Mouse (Mus musculus): ENCODE results near the gene Scap.

Scap gene

DNA sequence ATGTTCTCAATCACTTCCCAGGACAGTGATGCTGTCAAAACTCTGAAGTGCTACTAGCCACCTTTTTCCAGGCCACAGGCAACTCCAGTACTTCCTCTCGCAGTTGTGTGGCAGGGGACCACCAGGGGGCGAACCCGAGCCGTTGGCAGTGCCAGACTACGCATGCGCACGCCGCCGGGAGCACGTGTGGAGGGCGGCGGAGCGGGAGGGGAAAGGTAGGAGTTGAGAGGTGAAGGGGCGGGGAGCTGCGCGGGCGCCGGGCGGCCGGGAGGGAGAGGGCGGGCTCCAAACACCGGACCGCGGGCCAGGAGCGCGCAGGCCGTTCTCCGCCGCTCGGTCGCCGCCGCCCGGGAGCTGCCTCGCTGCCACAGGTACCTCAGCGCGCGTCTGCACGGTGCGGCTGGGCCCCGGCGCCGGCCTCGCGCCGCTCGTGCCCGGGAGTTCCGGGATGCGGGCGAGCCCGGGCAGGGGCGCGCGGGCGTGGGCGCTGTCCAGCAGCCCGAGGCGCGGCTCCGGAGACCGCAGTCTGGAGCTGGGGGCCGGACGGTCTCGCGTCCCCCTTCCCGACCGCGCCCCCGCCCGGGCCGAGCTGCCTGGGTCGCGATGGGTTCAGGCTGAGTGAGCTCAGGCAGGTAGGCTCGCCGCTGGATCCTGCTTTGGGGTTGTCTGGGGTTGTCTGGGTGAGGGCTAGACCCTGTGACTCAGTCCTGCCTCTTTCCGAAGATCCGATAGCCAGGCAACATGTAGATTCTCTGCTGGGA lies at the start of gene Scap:
TSS of gene Scap (plus strand) at position 154 of the 761 bp plus-strand sequence.
- in situ Hi-C loops (cut with MboI, MseI), result no loop called here

DNA sequence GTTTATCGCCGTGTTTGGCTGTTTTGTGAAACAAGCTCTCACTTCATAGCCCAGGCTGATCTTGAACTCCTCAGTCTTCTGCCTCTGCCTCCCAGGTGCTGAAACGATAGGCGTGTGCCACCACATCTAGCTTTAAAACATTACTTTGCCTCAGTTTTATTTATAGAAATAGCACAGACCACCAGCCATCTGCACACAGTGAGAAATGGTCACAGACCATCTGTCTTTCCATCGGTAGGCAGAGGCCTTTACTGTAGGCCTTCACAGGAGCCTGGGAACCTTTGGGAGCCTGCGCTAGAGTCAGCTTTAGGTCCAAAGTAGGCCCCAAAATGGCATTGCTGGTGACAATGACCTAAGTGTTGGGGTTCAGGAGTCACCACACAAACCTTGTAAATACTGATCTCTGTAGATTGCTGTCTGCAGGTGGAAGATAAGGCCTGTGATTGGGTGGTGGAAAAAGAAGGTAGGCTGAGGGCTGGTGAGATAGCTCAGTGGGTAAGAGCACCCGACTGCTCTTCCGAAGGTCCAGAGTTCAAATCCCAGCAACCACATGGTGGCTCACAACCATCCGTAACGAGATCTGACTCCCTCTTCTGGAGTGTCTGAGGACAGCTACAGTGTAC lies 48.9 kb upstream of the Scap start:
- in situ Hi-C loops (cut with MboI, MseI), result no loop called here

DNA sequence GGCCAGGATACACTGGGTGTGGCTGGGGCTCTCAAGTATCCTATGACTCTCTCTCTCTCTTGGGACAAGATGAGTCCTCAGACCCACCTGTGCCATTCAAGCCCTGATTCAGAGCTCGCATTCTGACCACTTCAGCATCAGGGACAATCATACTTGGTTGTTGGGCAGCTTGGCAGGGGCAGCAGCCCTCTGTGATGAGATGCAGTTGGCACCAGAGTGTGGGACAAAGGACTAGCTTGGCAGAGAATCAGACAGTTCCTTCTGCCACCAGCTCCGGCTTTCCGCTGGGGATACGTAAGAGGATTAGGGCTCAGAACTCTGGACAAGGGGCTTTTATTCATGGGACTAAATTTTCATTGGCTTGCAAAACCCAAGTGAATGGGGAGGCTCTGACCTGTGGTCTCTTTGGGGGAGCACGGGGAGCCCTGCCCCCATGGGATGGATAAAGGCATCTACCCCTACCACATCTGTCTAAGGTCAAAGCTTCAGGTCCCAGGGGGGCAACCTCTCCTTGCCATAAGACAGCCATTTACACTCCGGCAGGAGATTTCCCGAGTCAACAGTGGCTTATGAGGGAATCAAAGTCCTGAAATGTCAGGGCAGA lies 45.7 kb upstream of the Scap start:
- in situ Hi-C loops (cut with MboI, MseI), result no loop called here

DNA sequence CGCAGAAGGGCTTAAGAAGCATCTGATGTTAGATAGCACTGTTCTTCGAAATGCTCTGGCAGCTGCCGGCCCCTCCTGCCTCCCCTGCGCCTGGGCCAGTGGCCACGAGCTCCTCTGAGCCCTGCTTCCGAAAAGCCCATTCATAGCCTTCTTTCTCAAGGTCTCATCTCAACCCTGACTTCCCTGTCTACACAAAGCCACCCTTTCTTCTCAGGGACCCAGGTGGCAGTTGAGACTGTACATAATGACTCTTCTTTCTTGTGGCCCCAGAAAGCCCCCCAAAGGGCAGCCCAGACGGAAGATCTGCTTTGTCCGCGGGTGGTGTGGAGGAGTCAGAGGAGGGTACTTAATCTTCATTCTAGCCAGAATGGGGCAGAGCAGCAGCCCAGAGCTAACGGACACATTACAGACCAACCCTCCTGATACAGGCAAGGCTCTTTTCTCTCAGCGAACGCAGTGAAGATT lies 39.8 kb upstream of the Scap start:
- in situ Hi-C loops (cut with MboI, MseI), result loop anchor here (10.0 kb wide), 1 partner anchor 128 kb away; no protein-coding TSS in a partner anchor

DNA sequence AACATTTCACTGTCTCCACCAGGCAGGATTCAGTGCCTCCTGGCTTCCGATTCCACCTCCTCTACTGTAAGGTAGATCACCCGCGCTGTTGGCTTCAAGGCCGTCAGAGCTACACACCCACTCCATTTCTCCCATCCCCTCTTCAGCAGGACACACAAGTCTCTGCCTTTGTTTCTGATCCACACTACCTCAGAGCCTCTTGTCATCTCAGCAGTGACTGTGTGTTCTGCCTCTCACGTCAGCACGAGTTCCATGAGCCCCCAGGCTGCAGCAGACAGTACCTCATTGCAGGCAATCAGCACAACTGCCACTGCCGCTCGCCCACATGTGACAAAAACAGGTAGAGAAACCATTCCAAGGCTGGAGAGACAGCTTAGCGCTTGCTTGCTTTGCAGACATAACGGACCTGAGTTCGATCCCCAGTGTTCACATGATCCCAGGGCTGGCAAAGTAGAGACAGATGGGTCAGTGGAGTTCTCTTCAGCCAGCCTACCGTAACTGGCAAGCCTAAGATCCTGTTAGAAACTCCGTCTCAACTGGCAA lies 39.1 kb upstream of the Scap start:
- in situ Hi-C loops (cut with MboI, MseI), result loop anchor here (10.0 kb wide), 1 partner anchor 129 kb away; no protein-coding TSS in a partner anchor

DNA sequence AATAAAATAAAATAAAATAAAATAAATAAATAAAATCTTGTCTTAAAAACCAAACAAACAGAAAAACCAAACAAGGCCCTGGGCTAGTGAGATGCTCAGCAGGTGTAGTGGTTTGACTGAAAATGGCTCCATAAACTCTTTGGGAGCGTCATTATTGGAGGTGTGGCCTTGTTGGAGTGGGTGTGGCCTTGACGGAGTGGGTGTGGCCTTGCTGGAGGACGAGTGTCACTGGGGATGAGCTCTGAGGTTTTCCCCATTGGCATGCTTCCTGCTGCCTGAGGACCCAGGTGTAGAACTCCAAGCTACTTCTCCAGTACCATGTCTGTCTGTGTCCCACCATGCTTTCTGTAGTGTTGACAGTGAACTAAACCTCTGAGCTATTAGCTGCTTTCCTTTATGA lies 38.3 kb upstream of the Scap start:
- in situ Hi-C loops (cut with MboI, MseI), result loop anchor here (10.0 kb wide), 1 partner anchor 130 kb away; no protein-coding TSS in a partner anchor

DNA sequence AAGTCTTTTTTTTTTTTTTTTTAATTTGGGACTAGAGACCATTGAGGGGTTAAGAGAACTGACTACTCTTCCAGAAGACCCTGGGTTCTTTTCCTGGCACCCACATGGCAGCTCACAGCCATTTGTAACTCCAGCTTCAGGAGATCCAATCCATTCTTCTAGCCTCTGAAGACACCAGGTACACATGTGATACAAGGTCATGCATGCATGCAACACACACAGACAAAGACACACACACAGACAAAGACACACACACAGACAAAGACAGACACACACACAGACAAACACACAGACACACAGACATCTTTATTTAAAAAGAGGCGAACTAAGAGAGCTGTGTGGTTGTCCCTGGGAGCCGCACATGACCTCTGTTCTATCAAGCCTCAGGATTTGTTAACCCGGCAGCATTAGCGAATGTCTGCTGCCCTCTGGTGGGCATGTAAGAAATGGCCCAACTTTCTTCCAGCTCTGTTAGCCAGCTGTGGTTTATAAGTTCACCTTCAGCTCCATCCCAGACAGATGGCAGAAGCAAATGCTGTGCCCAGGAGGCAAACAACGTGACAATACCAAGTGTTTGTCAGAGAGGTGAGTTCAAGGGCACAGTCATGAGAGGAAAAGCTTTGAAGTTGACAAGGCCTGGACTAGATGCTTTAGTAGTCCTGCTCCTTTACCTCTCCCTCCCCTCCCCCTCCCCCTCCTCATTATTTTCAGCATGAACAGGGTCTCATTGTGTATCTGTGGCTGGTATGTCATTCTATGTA lies 36.0 kb upstream of the Scap start:
- in situ Hi-C loops (cut with MboI, MseI), result loop anchor here (10.0 kb wide), 1 partner anchor 132 kb away; no protein-coding TSS in a partner anchor

DNA sequence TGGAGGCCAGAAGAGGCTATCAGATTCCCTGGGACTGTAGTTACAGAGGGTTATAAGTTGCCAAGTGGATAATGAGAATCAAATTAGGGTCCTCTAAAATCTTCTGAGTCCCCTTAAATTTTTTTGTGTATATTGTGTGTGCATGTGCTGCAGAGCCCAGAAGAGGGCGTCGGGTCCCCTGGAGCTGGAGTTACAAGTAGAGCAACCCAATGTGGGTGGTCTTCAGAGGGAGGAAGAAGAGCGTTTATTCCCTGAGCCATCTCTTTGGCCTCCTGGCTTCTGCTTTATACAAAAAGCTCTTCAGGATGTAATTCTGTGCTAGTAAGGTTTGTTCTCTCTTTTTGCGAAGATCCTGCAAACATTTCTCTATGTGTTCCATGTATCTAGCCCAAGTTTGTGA lies 28.6 kb upstream of the Scap start:
- in situ Hi-C loops (cut with MboI, MseI), result no loop called here

DNA sequence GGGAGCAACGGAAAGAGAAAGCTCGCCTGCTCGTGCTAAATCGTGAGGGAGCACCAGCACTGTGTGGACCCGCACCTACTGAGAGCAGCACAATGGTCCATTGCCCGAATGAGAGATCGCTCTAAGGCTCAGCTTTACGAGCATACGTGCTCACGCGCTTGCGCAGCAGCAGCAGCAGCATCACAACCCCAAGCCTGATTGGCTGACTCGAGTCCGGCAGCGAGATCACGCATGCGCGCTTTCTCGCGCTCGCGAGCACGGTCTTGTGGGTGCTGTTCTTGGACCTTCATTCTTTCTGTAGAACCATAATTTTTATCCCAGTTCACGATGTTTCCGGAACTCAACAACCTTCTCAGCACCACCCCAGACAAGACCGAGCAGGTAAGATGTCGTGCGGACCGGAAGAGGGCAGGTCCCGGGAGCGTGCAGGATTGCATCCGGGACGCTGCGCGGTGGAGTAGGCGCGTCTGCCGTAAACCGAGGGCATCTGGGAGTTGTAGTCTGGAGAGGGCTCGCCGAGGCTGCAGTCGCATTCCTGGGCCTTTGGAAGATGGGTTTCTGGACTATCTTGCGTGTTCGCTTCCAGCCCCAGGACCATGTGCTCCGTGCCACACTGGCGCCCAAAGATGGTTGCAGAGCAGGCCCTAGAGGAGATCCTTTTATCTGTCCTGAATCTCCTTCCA lies 28.0 kb upstream of the Scap start, which contains the start of gene Elp6:
TSS of gene Elp6 (plus strand) at position 205 of the 683 bp plus-strand sequence.
- in situ Hi-C loops (cut with MboI, MseI), result no loop called here

DNA sequence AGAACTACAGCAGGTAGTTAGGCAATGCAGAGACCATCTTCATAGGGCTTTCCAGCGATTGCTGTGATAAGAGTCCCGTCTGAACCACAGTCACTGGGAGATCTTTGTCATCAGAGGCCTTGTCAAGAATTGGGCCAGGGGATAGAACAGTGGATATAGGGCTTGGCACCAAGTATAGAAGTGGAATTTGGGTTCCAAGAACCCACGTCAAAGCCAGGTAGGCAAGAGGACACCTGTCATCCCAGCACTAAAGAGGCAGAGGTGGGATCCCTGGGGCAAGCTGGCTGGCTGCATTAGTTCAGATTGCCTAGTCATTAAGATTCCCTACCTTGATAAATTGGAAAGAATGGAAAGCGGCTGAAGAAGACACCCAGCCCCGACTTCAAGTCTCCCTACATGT lies 26.7 kb upstream of the Scap start:
- in situ Hi-C loops (cut with MboI, MseI), result no loop called here

DNA sequence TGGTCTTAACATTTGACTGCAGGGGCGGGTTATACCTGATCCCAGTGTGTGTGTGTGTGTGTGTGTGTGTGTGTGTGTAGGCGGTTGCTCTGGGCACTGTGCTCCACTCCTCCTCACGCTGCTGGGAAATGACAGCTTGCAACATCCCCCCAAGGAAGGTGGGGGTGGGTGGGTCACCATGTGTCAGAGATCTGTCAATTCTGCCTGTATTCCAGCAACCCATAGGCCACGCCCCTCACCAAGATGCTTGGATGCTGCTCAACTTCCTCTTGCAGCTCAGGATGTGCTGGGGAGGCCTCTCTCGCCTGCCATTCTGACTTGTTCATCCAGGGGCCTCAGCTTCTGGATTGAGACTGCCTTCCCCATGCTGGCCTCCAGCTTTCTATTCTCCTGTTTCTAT lies 18.4 kb upstream of the Scap start:
- in situ Hi-C loops (cut with MboI, MseI), result no loop called here

DNA sequence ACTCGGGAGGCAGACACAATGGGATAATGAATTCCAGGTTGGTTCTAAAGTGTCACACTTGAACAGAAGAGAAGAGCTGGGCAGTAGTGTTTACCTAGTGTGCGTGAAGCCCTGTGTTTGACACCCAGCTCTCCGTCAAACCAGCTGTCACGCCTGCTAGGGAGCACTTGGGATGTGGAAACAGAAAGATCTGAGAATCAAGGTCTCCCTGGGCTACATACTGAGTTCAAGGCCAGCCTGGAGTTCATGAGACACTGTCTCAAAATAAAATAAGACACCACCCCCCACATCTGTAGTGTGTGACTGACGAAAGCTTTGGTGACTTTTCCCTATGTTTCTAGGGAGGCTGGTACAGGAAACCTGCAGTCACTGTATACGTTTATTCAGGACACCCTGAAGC lies 17.7 kb upstream of the Scap start:
- in situ Hi-C loops (cut with MboI, MseI), result no loop called here

DNA sequence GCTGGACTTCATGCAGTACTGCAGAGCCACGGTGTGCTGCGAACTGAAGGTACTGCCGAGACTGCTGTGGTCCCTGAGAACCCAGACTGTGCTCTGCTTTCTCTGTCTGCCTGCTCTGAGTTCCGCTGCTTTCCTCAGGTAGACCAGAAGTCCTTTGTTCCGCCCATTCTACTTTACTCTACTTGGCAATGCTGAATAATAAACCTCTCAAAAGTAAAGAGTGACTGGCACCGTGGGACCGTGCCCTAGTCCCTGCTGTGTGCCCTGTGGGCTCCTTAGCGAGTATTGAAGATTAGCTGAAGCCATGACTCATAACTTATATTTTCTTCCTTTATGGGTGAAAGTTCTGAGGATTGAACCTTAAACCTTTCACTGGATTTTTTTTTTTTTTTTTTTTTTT lies 17.2 kb upstream of the Scap start:
- in situ Hi-C loops (cut with MboI, MseI), result no loop called here

DNA sequence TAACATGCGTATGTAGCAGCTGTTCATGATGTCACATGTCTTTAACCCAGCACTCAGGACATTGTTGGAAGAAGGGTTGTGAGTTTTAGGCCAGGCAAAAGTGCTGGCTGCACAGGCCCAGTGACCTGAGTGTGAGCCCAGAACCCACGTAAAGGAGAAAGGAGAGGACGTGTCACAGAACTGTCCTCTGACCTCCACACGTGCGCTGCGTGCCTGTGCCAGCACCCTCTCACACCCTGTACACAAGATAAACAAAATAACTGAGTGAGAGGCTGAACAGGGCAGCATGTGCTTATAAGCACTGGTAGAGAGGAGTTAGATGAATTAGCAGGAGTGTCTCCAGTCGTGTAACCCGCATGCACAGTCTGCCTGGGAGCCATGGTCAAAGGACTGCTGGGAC lies 16.6 kb upstream of the Scap start:
- in situ Hi-C loops (cut with MboI, MseI), result no loop called here

DNA sequence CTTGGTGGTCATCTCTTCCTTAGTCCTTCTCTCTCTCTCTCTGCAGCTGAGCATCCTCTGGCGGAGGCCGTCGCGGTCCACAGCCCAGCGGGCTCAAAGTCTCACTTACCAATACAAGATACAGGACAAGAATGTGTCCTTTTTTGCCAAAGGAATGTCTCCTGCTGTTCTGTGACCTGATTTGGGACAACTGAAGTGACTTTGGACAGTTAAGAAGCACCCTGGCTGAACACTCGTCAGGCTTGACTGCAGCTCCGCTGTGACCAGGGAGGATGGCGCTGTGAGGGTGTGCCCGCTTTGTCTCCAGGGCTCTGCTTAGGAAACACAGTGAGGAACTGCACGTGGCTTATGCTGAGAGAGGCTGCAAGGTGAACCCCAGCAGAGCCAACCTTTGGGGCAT lies 12.3 kb upstream of the Scap start:
- in situ Hi-C loops (cut with MboI, MseI), result no loop called here

DNA sequence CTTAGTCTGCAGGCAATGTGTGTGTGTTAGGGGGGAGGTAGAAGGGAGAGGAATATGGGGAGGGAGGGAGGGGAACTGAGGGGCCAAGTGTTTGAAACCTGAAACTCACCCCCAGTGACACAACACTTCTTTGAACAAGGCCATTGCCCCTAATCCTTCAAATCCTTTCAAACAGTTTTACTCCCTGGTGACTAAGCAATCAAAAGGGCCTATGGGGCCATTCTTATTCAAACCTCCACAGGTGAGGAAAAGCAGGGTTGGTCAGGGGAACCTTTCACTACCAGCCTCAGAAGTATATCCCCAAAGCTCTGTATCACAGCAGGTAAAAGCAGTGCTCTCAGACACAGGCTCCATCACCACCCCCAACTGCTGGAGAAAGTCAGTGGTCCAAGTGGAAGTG lies 10.1 kb upstream of the Scap start:
- in situ Hi-C loops (cut with MboI, MseI), result no loop called here

DNA sequence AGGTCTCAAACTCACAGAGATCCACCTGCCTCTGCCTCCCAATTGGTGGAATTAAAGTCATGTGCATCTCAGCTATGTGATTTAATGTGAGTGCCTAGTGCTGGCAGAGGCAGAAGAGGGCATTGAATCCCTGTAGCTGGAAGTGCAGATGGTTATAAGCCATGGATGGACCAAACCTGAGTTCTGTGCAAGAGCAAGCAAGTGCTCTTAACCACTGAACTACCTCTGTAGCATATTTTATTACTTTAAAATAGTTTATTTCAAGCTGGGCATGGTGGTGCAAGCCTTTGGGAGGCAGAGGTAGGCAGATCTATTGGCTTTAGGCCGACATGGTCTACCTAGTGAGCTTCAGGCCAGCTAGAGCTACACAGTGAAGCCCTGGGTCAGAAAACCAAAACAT lies 8.9 kb upstream of the Scap start:
- in situ Hi-C loops (cut with MboI, MseI), result no loop called here

DNA sequence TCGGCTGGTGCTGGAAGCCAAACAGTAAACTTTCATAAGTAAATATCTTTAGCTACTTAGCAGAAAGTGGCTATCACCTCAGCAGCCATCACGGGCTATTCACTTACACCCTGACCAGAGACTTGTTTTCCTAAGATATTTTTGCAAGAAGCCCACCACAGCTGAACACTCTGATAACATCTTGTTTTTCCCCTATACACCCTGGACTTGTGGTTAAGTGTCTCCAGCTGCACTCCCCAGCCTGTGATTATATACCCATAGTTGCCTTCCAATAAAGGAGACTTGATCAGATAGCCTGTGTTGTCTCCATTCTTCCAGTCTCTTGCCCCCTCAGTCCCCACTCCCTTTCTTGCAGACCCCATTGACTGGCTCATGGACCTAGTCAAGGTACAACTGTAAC lies 4.9 kb upstream of the Scap start:
- in situ Hi-C loops (cut with MboI, MseI), result no loop called here

DNA sequence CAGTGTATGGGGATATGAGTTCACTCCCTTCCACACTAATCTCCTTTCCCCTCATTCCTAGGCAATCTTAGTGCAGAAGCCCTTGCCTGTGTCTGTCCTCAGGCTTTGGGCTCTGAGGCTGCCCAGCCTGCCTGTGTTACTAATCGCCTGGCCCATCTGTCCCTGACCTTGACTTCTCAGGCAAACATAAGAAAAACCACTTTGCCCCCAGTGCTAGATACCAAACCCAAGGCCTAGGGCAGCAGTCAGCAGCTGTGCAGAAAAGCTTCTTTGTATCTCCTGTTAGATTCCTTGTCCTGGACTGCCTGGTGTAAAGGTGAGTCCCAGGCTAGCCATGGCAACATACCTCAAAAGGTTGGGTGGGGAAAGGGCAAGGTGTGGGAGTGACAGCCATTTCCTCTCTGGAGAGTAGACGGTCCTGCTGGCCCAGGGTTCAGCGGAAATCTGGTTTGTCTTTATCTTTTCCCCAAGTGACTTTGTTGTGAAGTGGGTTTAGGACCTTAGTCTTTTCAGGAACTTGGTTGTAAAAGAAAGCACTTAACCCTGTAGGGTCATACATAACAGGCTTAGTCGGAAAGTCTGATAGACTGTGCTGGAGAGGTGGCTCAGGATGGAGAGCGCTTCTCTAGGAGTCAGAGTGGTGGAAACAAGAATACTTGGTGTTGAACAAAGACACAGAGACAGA lies 4.0 kb upstream of the Scap start:
- in situ Hi-C loops (cut with MboI, MseI), result no loop called here

DNA sequence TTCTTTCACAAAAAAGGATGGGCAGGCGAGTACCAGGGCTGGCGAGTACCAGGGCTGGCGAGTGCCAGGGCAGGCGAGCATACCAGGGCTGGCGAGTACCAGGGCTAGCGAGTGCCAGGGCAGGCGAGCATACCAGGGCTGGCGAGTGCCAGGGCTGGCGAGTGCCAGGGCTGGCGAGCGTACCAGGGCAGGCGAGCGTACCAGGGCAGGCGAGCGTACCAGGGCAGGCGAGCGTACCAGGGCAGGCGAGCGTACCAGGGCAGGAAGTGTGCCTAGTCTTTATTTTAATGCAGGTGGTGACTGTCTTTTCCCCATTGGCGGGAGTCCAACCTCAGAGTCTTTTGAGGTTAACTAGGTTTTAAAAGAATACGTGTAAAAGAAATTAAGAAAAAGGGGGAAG lies 3.4 kb upstream of the Scap start:
- in situ Hi-C loops (cut with MboI, MseI), result no loop called here
